Mouse (Mus musculus): ENCODE measurements around the gene Gm20521. TPM values are rescaled to one million over a fixed set of nuclear protein-coding genes. Genes with fewer than 3 reads are reported as not detected.
A peak's percentile ranks its signal among the peaks of the same experiment; 100 is the strongest.

The Gm20521 gene
- polyA plus RNA-seq, 1 experiment = not detected

GRCm38 (mm10) chr14:54876539-54877047 is 6.6 kb upstream of the Gm20521 start:
- H3K27ac ChIP-seq (ENCODE audit: control insufficient read depth, insufficient read depth, low read depth, low read length, poor library complexity) = peak overlapping the region; percentile 64
- H3K4me1 ChIP-seq (ENCODE audit: control insufficient read depth, insufficient read depth, low read length) = no peaks in the 10 kb centered on the region; the same call in 1 of the 2 replicates
- under 1% methylated on average over 66 of the region's 72 CpGs for WGBS
- TF ChIP-seq POLR2A (IDR thresholded peaks at IDR 0.05; ENCODE audit: borderline replicate concordance, control insufficient read depth, low read depth, low read length) (peak; percentile 22; the same call in 1 of the 2 replicates), CTCF (IDR thresholded peaks at IDR 0.05; ENCODE audit: control insufficient read depth, insufficient read depth, low read length) (no peak)
- peak overlapping the region; percentile 70 for H3K4me3 ChIP-seq (replicated peaks; ENCODE audit: control insufficient read depth, low read depth, low read length)

DNA sequence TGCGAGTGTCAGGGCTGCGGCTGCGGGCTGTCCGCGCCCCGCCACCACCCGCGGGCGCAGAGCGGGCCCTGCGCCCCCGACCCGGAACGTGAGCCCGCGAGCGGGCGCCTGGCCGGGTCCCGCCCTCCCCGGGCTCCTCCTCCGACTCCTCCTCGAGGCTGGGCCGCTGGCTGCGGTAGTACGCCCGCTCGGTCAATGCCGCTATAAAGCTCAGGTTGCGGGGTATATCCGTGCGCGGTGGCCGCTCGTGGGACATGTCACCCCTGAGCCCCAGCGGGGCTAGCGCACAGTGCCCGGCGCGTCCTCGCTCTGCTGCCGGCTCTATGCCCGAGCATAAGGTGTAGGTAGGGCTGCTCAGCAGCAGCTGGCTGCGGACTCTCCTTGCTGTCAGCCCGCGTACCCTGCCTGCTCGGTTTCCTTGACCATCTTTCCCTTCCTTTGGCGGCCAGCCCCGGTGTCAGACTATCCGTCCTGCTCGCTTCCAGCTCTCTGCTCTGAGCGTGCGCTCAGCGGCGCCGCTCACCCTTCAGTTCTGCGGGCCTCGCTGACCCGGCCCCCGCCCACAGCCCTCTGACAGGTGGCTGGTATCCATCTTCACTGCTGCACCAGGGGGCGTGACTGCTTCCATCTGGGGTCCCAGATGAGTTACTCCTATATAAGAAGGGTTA is 6.1 kb upstream of the Gm20521 start, which contains the start of gene Ppp1r3e:
TSS of gene Ppp1r3e (minus strand) at position 503 of the 668 bp plus-strand sequence.
- TF ChIP-seq CTCF (IDR thresholded peaks at IDR 0.05; ENCODE audit: control insufficient read depth, insufficient read depth, low read length) (no peak), POLR2A (IDR thresholded peaks at IDR 0.05; ENCODE audit: borderline replicate concordance, control insufficient read depth, low read depth, low read length) (no peak)
- WGBS = 1% methylated on average over 61 of the region's 61 CpGs
- H3K4me3 ChIP-seq (replicated peaks; ENCODE audit: control insufficient read depth, low read depth, low read length) = peak within 1 kb of the TSS; percentile 70
- peak within 1 kb of the TSS; percentile 64 for H3K27ac ChIP-seq (ENCODE audit: control insufficient read depth, insufficient read depth, low read depth, low read length, poor library complexity)
- no peaks in the 10 kb centered on the region; the same call in 1 of the 2 replicates for H3K4me1 ChIP-seq (ENCODE audit: control insufficient read depth, insufficient read depth, low read length)

GRCm38 (mm10) chr14:54884022-54884712 is 926 bp downstream of the Gm20521 start:
- Histone ChIP-seq H3K4me3 (replicated peaks; ENCODE audit: control insufficient read depth, low read depth, low read length) (peak overlapping the region; percentile 41), H3K27ac (ENCODE audit: control insufficient read depth, insufficient read depth, low read depth, low read length, poor library complexity) (no peak overlapping the region), H3K4me1 (ENCODE audit: control insufficient read depth, insufficient read depth, low read length) (no peaks in the 10 kb centered on the region)
- WGBS = 66% methylated on average over 21 of the region's 21 CpGs
- no peak for TF ChIP-seq POLR2A (IDR thresholded peaks at IDR 0.05; ENCODE audit: borderline replicate concordance, control insufficient read depth, low read depth, low read length)
- no peak for TF ChIP-seq CTCF (IDR thresholded peaks at IDR 0.05; ENCODE audit: control insufficient read depth, insufficient read depth, low read length)

GRCm38 (mm10) chr14:54885309-54885708 is 2.1 kb downstream of the Gm20521 start:
- H3K4me3 ChIP-seq (replicated peaks; ENCODE audit: control insufficient read depth, low read depth, low read length) = no peak overlapping the region
- TF ChIP-seq POLR2A (IDR thresholded peaks at IDR 0.05; ENCODE audit: borderline replicate concordance, control insufficient read depth, low read depth, low read length) (no peak), CTCF (IDR thresholded peaks at IDR 0.05; ENCODE audit: control insufficient read depth, insufficient read depth, low read length) (no peak)
- WGBS = 88% methylated on average over 11 of the region's 11 CpGs
- no peak overlapping the region for H3K27ac ChIP-seq (ENCODE audit: control insufficient read depth, insufficient read depth, low read depth, low read length, poor library complexity)
- no peaks in the 10 kb centered on the region for H3K4me1 ChIP-seq (ENCODE audit: control insufficient read depth, insufficient read depth, low read length)

- Histone ChIP-seq H3K4me1 (ENCODE audit: control insufficient read depth, insufficient read depth, low read length) (no peaks in the 10 kb centered on the region; the same call in 1 of the 2 replicates), H3K4me3 (replicated peaks; ENCODE audit: control insufficient read depth, low read depth, low read length) (peak within 1 kb of the TSS; percentile 86), H3K27ac (ENCODE audit: control insufficient read depth, insufficient read depth, low read depth, low read length, poor library complexity) (no peak within 1 kb of the TSS)
- 84% methylated on average over 3 of the region's 3 CpGs for WGBS
- TF ChIP-seq POLR2A (IDR thresholded peaks at IDR 0.05; ENCODE audit: borderline replicate concordance, control insufficient read depth, low read depth, low read length) = no peak
- no peak for TF ChIP-seq CTCF (IDR thresholded peaks at IDR 0.05; ENCODE audit: control insufficient read depth, insufficient read depth, low read length)
Observed at GRCm38 (mm10) chr14:54892200-54892599, 9.0 kb downstream of the Gm20521 start, which contains the start of gene Pabpn1. Gene Pabpn1 (plus strand): TSS chr14:54892500.

DNA sequence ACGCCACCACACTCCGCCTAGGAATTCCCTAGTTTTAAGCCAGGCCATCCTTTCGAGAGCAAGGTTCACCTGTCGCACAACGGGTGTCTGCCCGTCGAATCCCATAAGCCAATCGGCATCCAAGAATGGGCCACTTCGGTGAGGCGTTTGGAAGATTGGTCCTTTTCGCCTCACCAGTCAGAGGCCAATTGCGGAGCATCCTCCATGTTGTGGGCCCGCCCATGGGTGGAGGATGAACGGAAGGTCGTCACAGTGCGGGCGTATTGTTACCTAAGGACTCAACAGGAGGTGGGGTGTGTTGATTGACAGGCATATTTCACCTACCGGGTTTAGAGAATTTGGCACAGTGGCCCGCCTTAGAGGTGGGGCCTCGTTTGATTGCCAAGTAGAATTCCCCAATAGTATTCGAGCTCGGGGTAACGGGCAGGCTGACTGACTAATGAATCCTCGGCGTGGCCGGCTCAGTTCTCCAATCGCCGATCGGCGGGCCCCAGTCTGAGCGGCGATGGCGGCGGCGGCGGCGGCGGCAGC is 10.5 kb downstream of the Gm20521 start:
- under 1% methylated on average over 38 of the region's 38 CpGs for WGBS
- Histone ChIP-seq H3K4me3 (replicated peaks; ENCODE audit: control insufficient read depth, low read depth, low read length) (peak overlapping the region; percentile 86), H3K27ac (ENCODE audit: control insufficient read depth, insufficient read depth, low read depth, low read length, poor library complexity) (peak overlapping the region; percentile 84), H3K4me1 (ENCODE audit: control insufficient read depth, insufficient read depth, low read length) (no peaks in the 10 kb centered on the region; the same call in 1 of the 2 replicates)
- no peak; the same call in 1 of the 2 replicates for TF ChIP-seq POLR2A (IDR thresholded peaks at IDR 0.05; ENCODE audit: borderline replicate concordance, control insufficient read depth, low read depth, low read length)
- TF ChIP-seq CTCF (IDR thresholded peaks at IDR 0.05; ENCODE audit: control insufficient read depth, insufficient read depth, low read length) = no peak

DNA sequence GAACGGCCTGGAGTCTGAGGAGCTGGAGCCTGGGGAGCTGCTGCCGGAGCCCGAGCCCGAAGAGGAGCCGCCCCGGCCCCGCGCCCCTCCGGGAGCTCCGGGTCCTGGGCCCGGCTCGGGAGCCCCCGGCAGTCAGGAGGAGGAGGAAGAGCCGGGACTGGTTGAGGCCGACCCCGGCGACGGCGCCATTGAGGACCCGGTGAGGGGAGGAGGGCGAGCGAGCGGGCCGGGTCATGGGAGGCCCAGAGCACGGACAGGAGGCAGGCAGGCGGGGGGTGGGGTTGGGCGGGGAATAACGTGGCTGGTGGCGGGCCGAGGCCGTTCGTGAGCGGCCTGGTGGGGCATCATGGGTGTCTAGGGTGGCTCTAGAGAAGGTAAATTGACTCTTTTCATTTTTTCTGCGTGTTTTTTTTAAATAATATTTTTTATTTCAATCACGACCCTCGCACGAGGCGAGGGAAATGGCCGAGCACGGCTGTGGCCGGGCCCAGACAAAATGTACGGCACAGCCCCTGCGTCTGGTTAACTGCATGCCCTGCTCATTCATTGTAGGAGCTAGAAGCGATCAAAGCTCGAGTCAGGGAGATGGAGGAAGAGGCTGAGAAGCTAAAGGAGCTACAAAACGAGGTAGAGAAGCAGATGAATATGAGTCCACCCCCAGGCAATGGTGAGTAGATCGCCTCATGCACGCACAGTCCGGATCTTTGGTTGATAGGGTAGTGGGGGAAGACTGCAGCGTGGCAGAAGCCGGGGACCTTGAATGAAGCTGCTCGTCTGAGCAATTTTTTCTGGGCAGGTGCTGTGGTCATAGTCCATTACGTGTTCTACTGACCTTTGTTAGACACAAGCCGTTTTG is 11.3 kb downstream of the Gm20521 start:
- peak overlapping the region; percentile 65 for H3K4me3 ChIP-seq (replicated peaks; ENCODE audit: control insufficient read depth, low read depth, low read length)
- no peak for TF ChIP-seq POLR2A (IDR thresholded peaks at IDR 0.05; ENCODE audit: borderline replicate concordance, control insufficient read depth, low read depth, low read length)
- no peak for TF ChIP-seq CTCF (IDR thresholded peaks at IDR 0.05; ENCODE audit: control insufficient read depth, insufficient read depth, low read length)
- peak overlapping the region; percentile 52; the same call in 1 of the 2 replicates for H3K27ac ChIP-seq (ENCODE audit: control insufficient read depth, insufficient read depth, low read depth, low read length, poor library complexity)
- H3K4me1 ChIP-seq (ENCODE audit: control insufficient read depth, insufficient read depth, low read length) = no peaks in the 10 kb centered on the region; the same call in 1 of the 2 replicates
- WGBS = 1% methylated on average over 54 of the region's 54 CpGs
